Mouse (Mus musculus) liver, embryonic 14.5 days (tissue): ENCODE results near the gene Adam12.

Experiments
- CTCF ChIP-seq: IDR thresholded peaks from 2 replicates; pipeline ENCODE4 v1.5.1; 2016; ENCODE audit warnings: antibody characterized with exemption, low read depth, control low read depth
- EP300 ChIP-seq: IDR thresholded peaks from 2 replicates; pipeline ENCODE4 v1.6.1; 2016; ENCODE audit warnings: antibody characterized with exemption, low read depth

- TF ChIP-seq CTCF, result no peak
- no peak for TF ChIP-seq EP300
Observed at GRCm38 (mm10) chr7:133909833-133910375, 322.0 kb downstream of the Adam12 start.
